Mouse (Mus musculus): ENCODE data around the gene Gpn2.

Gene Gpn2

GRCm38 (mm10) chr4:133624830-133625229 lies 40.7 kb downstream of the Gpn2 start:
- DNase-seq (ENCODE audit: low spot score in 2 of 2) = no peak

- no peak for DNase-seq (ENCODE audit: low spot score in 2 of 2)
Observed at GRCm38 (mm10) chr4:133625621-133626071, 41.5 kb downstream of the Gpn2 start.

- no peak for DNase-seq (ENCODE audit: low spot score in 2 of 2)
Observed at GRCm38 (mm10) chr4:133626221-133626620, 42.1 kb downstream of the Gpn2 start.

DNA sequence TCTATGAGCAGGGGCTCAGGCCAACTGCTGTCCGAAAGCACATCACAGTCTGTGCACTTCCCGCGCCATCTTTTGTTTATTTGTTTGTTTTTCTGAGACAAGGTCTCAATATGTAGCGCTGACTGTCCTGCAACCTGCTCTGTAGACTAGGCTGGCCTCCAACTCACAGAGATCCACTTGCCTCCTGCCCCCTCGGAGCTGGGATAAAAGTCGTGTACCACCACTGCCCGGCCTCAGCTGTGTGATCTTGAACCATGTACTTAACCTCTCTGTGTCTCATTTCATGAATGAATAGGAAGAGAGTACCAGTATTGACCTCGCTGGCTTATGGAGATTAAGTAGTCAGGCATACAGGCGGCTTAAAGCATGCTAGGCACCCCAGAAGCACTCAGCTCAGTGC lies 42.5 kb downstream of the Gpn2 start:
- no peak for DNase-seq (ENCODE audit: low spot score in 2 of 2)

- no peak for DNase-seq (ENCODE audit: low spot score in 2 of 2)
Observed at GRCm38 (mm10) chr4:133627039-133627438, 42.9 kb downstream of the Gpn2 start.

DNA sequence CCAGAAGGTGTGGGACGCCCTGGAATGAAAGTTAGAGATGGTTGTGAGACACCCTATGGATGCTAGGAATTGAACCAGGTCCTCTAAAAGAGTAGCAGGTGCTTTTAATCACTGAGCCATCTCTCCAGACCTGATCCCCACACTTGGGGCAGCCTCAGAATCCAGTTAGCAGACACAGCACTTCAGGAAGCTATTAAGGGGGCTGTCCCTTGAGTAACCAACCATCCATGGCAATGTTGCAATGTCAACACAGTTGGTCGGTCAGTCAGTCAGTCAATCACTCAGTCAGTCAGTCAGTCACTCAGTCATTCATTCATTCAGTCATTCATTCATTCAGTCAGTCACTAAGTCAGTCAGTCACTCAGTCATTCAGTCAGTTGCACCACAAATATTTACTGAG lies 44.4 kb downstream of the Gpn2 start:
- no peak for DNase-seq (ENCODE audit: low spot score in 2 of 2)

- no peak for DNase-seq (ENCODE audit: low spot score in 2 of 2)
Observed at GRCm38 (mm10) chr4:133629191-133629590, 45.0 kb downstream of the Gpn2 start.

DNA sequence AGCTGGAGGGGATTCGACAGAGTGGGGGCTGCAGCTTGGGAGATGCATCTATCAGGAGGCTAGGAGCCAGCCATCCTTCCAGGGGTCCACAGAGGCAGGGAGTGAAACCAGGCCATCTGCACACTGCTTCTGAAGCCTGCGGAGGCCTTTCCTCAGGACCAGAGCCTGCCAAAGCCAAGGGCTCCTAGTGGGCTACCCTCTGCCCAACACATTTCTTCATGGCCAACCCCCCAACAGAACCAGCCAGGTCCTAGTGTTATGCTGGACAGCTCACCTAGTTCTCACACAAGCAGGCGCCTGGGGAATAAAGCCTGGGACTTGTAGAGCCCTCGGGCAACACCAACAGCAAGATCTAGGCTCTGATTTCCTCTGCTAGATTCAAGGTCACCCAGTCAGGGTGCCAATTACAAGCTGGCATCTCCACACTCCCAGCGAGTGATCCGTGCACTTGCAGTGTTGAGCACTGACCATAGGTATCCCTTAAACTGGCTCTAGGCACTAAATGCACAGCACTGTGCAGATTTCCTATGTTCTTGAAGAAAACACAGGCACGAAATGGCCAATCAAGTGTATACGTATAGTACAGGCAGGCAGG lies 46.3 kb downstream of the Gpn2 start:
- DNase-seq (ENCODE audit: low spot score in 2 of 2) = no peak

- no peak for DNase-seq (ENCODE audit: low spot score in 2 of 2)
Observed at GRCm38 (mm10) chr4:133631071-133631768, 47.1 kb downstream of the Gpn2 start.

GRCm38 (mm10) chr4:133631769-133632411 lies 47.7 kb downstream of the Gpn2 start:
- DNase-seq (ENCODE audit: low spot score in 2 of 2) = no peak

DNA sequence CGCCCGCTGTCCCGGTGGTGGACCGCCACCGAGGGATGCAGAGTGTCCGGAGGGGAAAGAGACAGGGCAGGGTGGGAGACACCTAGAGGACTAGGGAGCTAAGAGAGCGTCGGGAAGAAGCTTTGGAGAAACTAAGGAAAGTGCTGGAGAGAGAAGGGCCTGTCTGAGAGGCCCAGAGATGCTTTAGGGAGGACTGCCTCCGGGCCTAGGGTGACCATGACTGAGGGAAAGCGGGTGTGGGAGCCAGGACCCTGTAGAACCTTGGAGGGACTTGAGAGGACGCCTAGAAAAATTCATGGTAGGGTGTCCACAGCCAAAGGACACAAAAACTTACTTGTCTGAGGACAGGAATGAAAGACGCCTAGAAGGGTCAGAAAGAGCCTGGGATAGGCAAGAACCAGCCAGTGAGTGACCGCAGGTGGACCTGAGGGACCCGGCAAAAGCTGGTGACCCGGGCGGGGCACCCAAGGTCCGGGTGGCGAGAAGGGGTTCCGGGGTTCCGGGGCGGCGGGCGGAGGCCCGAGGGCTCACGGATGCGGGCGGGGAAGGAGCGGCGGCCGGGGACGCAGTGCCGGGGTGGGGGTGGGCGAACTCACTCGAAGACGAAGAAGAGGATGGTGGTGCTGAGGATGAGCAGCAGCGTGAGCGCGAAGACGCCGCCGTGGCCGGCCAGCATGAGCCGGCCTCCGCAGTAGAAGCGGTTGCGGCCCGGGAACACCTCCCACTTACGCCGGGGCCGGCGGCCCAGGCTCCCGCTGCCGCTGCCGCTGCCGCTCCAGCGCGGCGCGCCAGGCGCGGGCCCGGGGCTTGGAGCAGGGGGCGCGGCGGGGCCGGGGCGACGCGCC lies 48.5 kb downstream of the Gpn2 start:
- DNase-seq (ENCODE audit: low spot score in 2 of 2) = peak; percentile 33 to 42

GRCm38 (mm10) chr4:133633332-133634042 lies 49.3 kb downstream of the Gpn2 start:
- DNase-seq (ENCODE audit: low spot score in 2 of 2) = peak; percentile 82 to 86

DNA sequence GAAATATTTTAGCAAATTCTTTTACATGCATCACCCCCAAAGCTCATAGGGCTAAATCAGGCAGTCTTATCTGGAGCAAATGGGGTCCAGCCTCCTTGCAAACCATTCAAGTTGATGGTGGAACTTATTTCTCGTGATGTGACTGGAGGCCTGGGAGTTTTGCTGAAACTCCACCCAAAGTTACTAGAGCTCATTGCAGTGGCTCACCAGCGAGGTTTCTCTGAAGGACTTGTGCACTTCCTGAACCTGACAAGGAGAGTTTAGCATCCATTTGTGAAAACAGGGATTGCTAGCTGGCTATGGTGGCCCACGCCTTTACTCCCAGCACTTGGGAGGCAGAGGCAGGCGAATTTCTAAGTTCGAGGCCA lies 49.9 kb downstream of the Gpn2 start:
- no peak for DNase-seq (ENCODE audit: low spot score in 2 of 2)
